Mouse (Mus musculus) MEL (cell line): ENCODE results near the gene Vsig8. TPM values are rescaled to one million over a fixed set of nuclear protein-coding genes. Genes with fewer than 3 reads are reported as not detected.

Source experiments
- DNase-seq: peaks from one replicate; pipeline ENCODE4 v3.0.0; 2011; ENCODE audit warnings: low read depth, low spot score
- H3K27ac ChIP-seq: 2 replicates; pipeline ENCODE4 v1.5.1; 2012; ENCODE audit warnings: low read depth, mild to moderate bottlenecking, control low read depth, low read length, moderate library complexity; ENCODE audit not compliant: control insufficient read depth
- H3K27me3 ChIP-seq, 2 experiments: fragments of 150-350 bp in 1 of 2; sonication (generic) in 1 of 2; 2 replicates each; pipeline ENCODE4 v1.6.1; 2012; ENCODE audit warnings: low read length in 2 of 2, mild to moderate bottlenecking in 2 of 2, improper control_type of control experiment in 1 of 2, moderate library complexity in 1 of 2; ENCODE audit not compliant: insufficient read depth in 2 of 2, control insufficient read depth in 1 of 2
- H3K36me3 ChIP-seq, 2 experiments: 2 replicates each; pipeline ENCODE4 v1.6.1; 2012 to 2014; ENCODE audit warnings: low read length in 2 of 2, improper control_type of control experiment in 1 of 2, inconsistent platforms in 1 of 2, mild to moderate bottlenecking in 1 of 2; ENCODE audit not compliant: insufficient read depth in 2 of 2, control insufficient read depth in 1 of 2
- H3K4me1 ChIP-seq, 2 experiments: fragments of 150-350 bp in 1 of 2; sonication (generic) in 1 of 2; 2 replicates each; pipeline ENCODE4 v1.6.1; 2012; ENCODE audit warnings: low read length in 2 of 2, improper control_type of control experiment in 1 of 2, mild to moderate bottlenecking in 1 of 2; ENCODE audit not compliant: insufficient read depth in 2 of 2, control insufficient read depth in 1 of 2
- H3K4me3 ChIP-seq, 2 experiments: fragments of 150-350 bp in 1 of 2; sonication (generic) in 1 of 2; 2 replicates each; pipeline ENCODE4 v1.5.1; 2012; ENCODE audit warnings: low read depth in 2 of 2, low read length in 2 of 2, mild to moderate bottlenecking in 2 of 2, moderate library complexity in 2 of 2, control low read depth in 1 of 2, improper control_type of control experiment in 1 of 2; ENCODE audit not compliant: control insufficient read depth in 1 of 2, insufficient read depth in 1 of 2
- H3K79me2 ChIP-seq: 2 replicates; pipeline ENCODE4 v1.6.1; 2012; ENCODE audit warnings: mild to moderate bottlenecking, low read length, moderate library complexity; ENCODE audit not compliant: control insufficient read depth, poor library complexity, insufficient read depth
- H3K9ac ChIP-seq: 2 replicates; pipeline ENCODE4 v1.6.1; 2012; ENCODE audit warnings: low read depth, mild to moderate bottlenecking, control low read depth, low read length, moderate library complexity; ENCODE audit not compliant: control insufficient read depth, poor library complexity, severe bottlenecking
- H3K9me3 ChIP-seq: fragments of 150-350 bp; sonication (generic); replicated peaks from 2 replicates; pipeline ENCODE4 v1.6.1; 2012; ENCODE audit warnings: mild to moderate bottlenecking, low read length, improper control_type of control experiment, moderate library complexity; ENCODE audit not compliant: insufficient read depth
- BHLHE40 ChIP-seq: IDR thresholded peaks from 2 replicates; pipeline ENCODE4 v1.6.1; 2012; ENCODE audit warnings: low read depth, mild to moderate bottlenecking, inconsistent platforms, low read length, improper control_type of control experiment, borderline replicate concordance
- CHD1 ChIP-seq: IDR thresholded peaks from 2 replicates; pipeline ENCODE4 v1.6.1; 2012; ENCODE audit warnings: low read depth, mild to moderate bottlenecking, inconsistent platforms, low read length, improper control_type of control experiment
- CTCF ChIP-seq, 3 experiments: IDR thresholded peaks in 2 of 3; conservative IDR thresholded peaks in 1 of 3; 2 replicates each; pipeline ENCODE4 v1.5.1; 2011 to 2012; ENCODE audit warnings: low read length in 3 of 3, low read depth in 2 of 3, mild to moderate bottlenecking in 2 of 3, improper control_type of control experiment in 1 of 3, inconsistent platforms in 1 of 3, mixed read lengths in 1 of 3, moderate library complexity in 1 of 3; ENCODE audit not compliant: control insufficient read depth in 1 of 3, insufficient read depth in 1 of 3, poor library complexity in 1 of 3, severe bottlenecking in 1 of 3
- E2F4 ChIP-seq: IDR thresholded peaks from 2 replicates; pipeline ENCODE4 v1.6.1; 2011; ENCODE audit warnings: low read depth, low read length, improper control_type of control experiment, borderline replicate concordance
- EP300 ChIP-seq, 2 experiments: IDR thresholded peaks; 2 replicates each; pipeline ENCODE4 v1.6.1; 2011; ENCODE audit warnings: improper control_type of control experiment in 2 of 2, low read length in 2 of 2, low read depth in 1 of 2, mild to moderate bottlenecking in 1 of 2
- ETS1 ChIP-seq: IDR thresholded peaks from 2 replicates; pipeline ENCODE4 v1.6.1; 2012; ENCODE audit warnings: low read depth, mild to moderate bottlenecking, inconsistent platforms, low read length, improper control_type of control experiment, moderate library complexity
- GABPA ChIP-seq: IDR thresholded peaks from 2 replicates; pipeline ENCODE4 v1.6.1; 2012; ENCODE audit warnings: low read depth, mild to moderate bottlenecking, inconsistent platforms, low read length, improper control_type of control experiment, moderate library complexity
- GATA1 ChIP-seq: IDR thresholded peaks from 2 replicates; pipeline ENCODE4 v1.6.1; 2011; ENCODE audit warnings: low read depth, low read length, improper control_type of control experiment
- HCFC1 ChIP-seq: IDR thresholded peaks from 2 replicates; pipeline ENCODE4 v1.6.1; 2012; ENCODE audit warnings: low read depth, mild to moderate bottlenecking, inconsistent platforms, low read length, improper control_type of control experiment, moderate library complexity
- MAFK ChIP-seq: IDR thresholded peaks from 2 replicates; pipeline ENCODE4 v1.6.1; 2011; ENCODE audit warnings: low read depth, mild to moderate bottlenecking, low read length, improper control_type of control experiment, borderline replicate concordance
- MAX ChIP-seq: IDR thresholded peaks from 2 replicates; pipeline ENCODE4 v1.6.1; 2011; ENCODE audit warnings: low read length, improper control_type of control experiment
- MAZ ChIP-seq: IDR thresholded peaks from 2 replicates; pipeline ENCODE4 v1.6.1; 2012; ENCODE audit warnings: low read depth, mild to moderate bottlenecking, inconsistent platforms, low read length, improper control_type of control experiment
- MXI1 ChIP-seq: IDR thresholded peaks from 2 replicates; pipeline ENCODE4 v1.6.1; 2011; ENCODE audit warnings: mild to moderate bottlenecking, low read depth, low read length, improper control_type of control experiment
- MYC ChIP-seq: IDR thresholded peaks from 2 replicates; pipeline ENCODE4 v1.6.1; 2011; ENCODE audit warnings: low read depth, mild to moderate bottlenecking, low read length, improper control_type of control experiment, moderate library complexity
- NRF1 ChIP-seq: IDR thresholded peaks from 2 replicates; pipeline ENCODE4 v1.6.1; 2014; ENCODE audit warnings: low read depth, mild to moderate bottlenecking, inconsistent platforms, low read length, improper control_type of control experiment, moderate library complexity; ENCODE audit not compliant: poor library complexity, insufficient read depth, severe bottlenecking
- POLR2A ChIP-seq, 2 experiments: IDR thresholded peaks; 2 replicates each; pipeline ENCODE4 v1.6.1; 2011 to 2012; ENCODE audit warnings: low read length in 2 of 2, mild to moderate bottlenecking in 2 of 2, control low read depth in 1 of 2, improper control_type of control experiment in 1 of 2, low read depth in 1 of 2, moderate library complexity in 1 of 2; ENCODE audit not compliant: control insufficient read depth in 1 of 2, insufficient read depth in 1 of 2, poor library complexity in 1 of 2
- POLR2AphosphoS2 ChIP-seq: IDR thresholded peaks from 2 replicates; pipeline ENCODE4 v1.6.1; 2011; ENCODE audit warnings: low read length, improper control_type of control experiment
- RAD21 ChIP-seq: IDR thresholded peaks from 2 replicates; pipeline ENCODE4 v1.6.1; 2011; ENCODE audit warnings: mild to moderate bottlenecking, low read depth, low read length, improper control_type of control experiment
- SIN3A ChIP-seq: IDR thresholded peaks from 2 replicates; pipeline ENCODE4 v1.6.1; 2012; ENCODE audit warnings: low read length, improper control_type of control experiment, inconsistent platforms
- SMC3 ChIP-seq: IDR thresholded peaks from 2 replicates; pipeline ENCODE4 v1.6.1; 2011; ENCODE audit warnings: low read depth, low read length, improper control_type of control experiment
- TBP ChIP-seq: IDR thresholded peaks from 2 replicates; pipeline ENCODE4 v1.8.0; 2011; ENCODE audit warnings: low read depth, low read length, improper control_type of control experiment
- UBTF ChIP-seq: IDR thresholded peaks from 2 replicates; pipeline ENCODE4 v1.6.1; 2012; ENCODE audit warnings: low read depth, mild to moderate bottlenecking, inconsistent platforms, low read length, improper control_type of control experiment, moderate library complexity, borderline replicate concordance; ENCODE audit not compliant: insufficient read depth
- USF1 ChIP-seq: IDR thresholded peaks from 2 replicates; pipeline ENCODE4 v1.6.1; 2014; ENCODE audit warnings: low read depth, mild to moderate bottlenecking, inconsistent platforms, low read length, improper control_type of control experiment, moderate library complexity
- ZC3H11A ChIP-seq: IDR thresholded peaks from 2 replicates; pipeline ENCODE4 v1.6.1; 2012; ENCODE audit warnings: low read depth, mild to moderate bottlenecking, inconsistent platforms, low read length, improper control_type of control experiment
- ZKSCAN1 ChIP-seq: IDR thresholded peaks from 2 replicates; pipeline ENCODE4 v1.6.1; 2012; ENCODE audit warnings: low read depth, mild to moderate bottlenecking, inconsistent platforms, low read length, improper control_type of control experiment, moderate library complexity
- ZMIZ1 ChIP-seq: IDR thresholded peaks from 2 replicates; pipeline ENCODE4 v1.6.1; 2012; ENCODE audit warnings: low read depth, mild to moderate bottlenecking, inconsistent platforms, low read length, improper control_type of control experiment, moderate library complexity
- polyA plus RNA-seq, 2 experiments: library from polyadenylated mRNA; stranded (reverse) in 1 of 2; unstranded in 1 of 2; fragments of >175 nt in 1 of 2; fragments of >200 nt in 1 of 2; gene quantifications; 2 replicates each; pipeline versions ENCODE4 v1.2.1 to v1.2.4; 2012; ENCODE audit warnings: low replicate concordance in 2 of 2, low read depth in 1 of 2; ENCODE audit not compliant: insufficient read length in 2 of 2, insufficient read depth in 1 of 2, missing spikeins in 1 of 2
- total RNA-seq: library from RNA; depleted of rRNA; stranded (reverse); fragments of 300-350 nt; gene quantifications from 2 replicates; pipeline ENCODE4 v1.2.3, GENCODE M21; 2012

Gene Vsig8
- total and polyA plus RNA-seq, 3 experiments: not detected

- Histone ChIP-seq H3K4me1 (no peaks in the 10 kb centered on the region), H3K79me2 (no peaks in the 10 kb centered on the region), H3K4me3 (no peak overlapping the region), H3K27ac (no peak overlapping the region), H3K9ac (no peak overlapping the region), H3K36me3 (no peaks in the 10 kb centered on the region), H3K27me3 (peaks cover 1 to 2% of the 10 kb centered on the region in 2 experiments; a peak in 1 of 4 replicates), H3K9me3 (no peaks in the 10 kb centered on the region)
- DNase-seq: no peak
- TF ChIP-seq SIN3A (no peak), E2F4 (no peak), ZC3H11A (no peak), SMC3 (no peak), MAFK (no peak), CHD1 (no peak), UBTF (no peak), RAD21 (no peak), POLR2AphosphoS2 (no peak), EP300 (IDR thresholded peaks at IDR 0.05; ENCODE audit: low read depth in 1 of 2, low read length in 2 of 2) (no peak), USF1 (no peak), GATA1 (no peak), NRF1 (no peak), ETS1 (no peak), MYC (no peak), MAX (no peak), MXI1 (no peak), ZMIZ1 (no peak), TBP (no peak), BHLHE40 (no peak)
Measured at GRCm38 (mm10) chr1:172562641-172563464, 7.1 kb downstream of the Vsig8 start.

- TF ChIP-seq GABPA (no peak), ZKSCAN1 (no peak), SMC3 (no peak), CHD1 (no peak), USF1 (no peak), CTCF (IDR thresholded peaks at IDR 0.05 in 2 of 3, conservative IDR thresholded peaks at IDR 0.05 in 1 of 3; ENCODE audit: control insufficient read depth in 1 of 3, insufficient read depth in 1 of 3, low read depth in 2 of 3, low read length in 3 of 3, poor library complexity in 1 of 3, severe bottlenecking in 1 of 3) (no peak), MAZ (no peak), UBTF (no peak), MAFK (no peak), MAX (no peak), HCFC1 (no peak), POLR2A (IDR thresholded peaks at IDR 0.05; ENCODE audit: control insufficient read depth in 1 of 2, insufficient read depth in 1 of 2, low read depth in 1 of 2, low read length in 2 of 2, poor library complexity in 1 of 2) (no peak), SIN3A (no peak)
- TF ChIP-seq, all 39 proteins: peak for 0
- Histone ChIP-seq H3K36me3 (no peaks in the 10 kb centered on the region), H3K27me3 (peaks cover 1 to 2% of the 10 kb centered on the region in 2 experiments; a peak in 1 of 4 replicates), H3K9ac (no peak overlapping the region), H3K79me2 (no peaks in the 10 kb centered on the region), H3K4me1 (no peaks in the 10 kb centered on the region), H3K9me3 (no peaks in the 10 kb centered on the region), H3K4me3 (no peak overlapping the region), H3K27ac (no peak overlapping the region)
- no peak for DNase-seq
Measured at GRCm38 (mm10) chr1:172563465-172563828, 7.7 kb downstream of the Vsig8 start.
